Comparison of ENCODE assay signal across 10 mouse cellular contexts in genomic region chr13:62926479-62926878, GRCm38 (mm10). TPM values are rescaled to one million over a fixed set of nuclear protein-coding genes. Genes with fewer than 3 reads are reported as not detected.
DNase-seq lines count a peak whose midpoint lies in the region; ATAC-seq lines count a peak whose summit lies in the region.
"Had no signal": no experiment of that assay in that cellular context is flagged by ENCODE, and none has a peak within 500 bp of the region (broad histone marks: within the 10 kb centered on the region; RNA-seq: fewer than 3 reads in every experiment).

No protein-coding gene starts in this region.

- DNase-seq in midbrain, embryonic 10.5 days (ENCODE audit: low spot score): peak; percentile 34
- no peak for DNase-seq in midbrain, embryonic 11.5 days (ENCODE audit: low spot score, missing footprints)
- DNase-seq in adipocyte (ENCODE audit: low spot score): peak; percentile 73
- peak; percentile 72 for DNase-seq in embryo, embryonic 10.5 days (ENCODE audit: low spot score)
- peak; percentile 35 for DNase-seq in hindlimb bud, embryonic 11.5 days (ENCODE audit: extremely low spot score, low read depth, low spot score)
- peak; percentile 40 for DNase-seq in neural tube, embryonic 10.5 days (ENCODE audit: extremely low spot score, low spot score)
- no peak for DNase-seq in c-Kit-positive CD71-positive TER-119-positive erythroid progenitor cells, embryonic 14.5 days (ENCODE audit: low spot score)

- H3K4me3 ChIP-seq in midbrain, embryonic 10.5 days: no peak overlapping the region
- no peak overlapping the region for H3K4me3 ChIP-seq in midbrain, embryonic 11.5 days (ENCODE audit: low read depth, low read length)
- no peak overlapping the region for H3K4me3 ChIP-seq in limb, embryonic 12.5 days (replicated peaks)
- H3K4me3 ChIP-seq: erythroblast, embryonic 14.5 days; myocyte had no signal

- no peak overlapping the region for H3K4me2 ChIP-seq in midbrain, embryonic 11.5 days
- no peak overlapping the region for H3K4me2 ChIP-seq in limb, embryonic 12.5 days

- H3K4me1 ChIP-seq in midbrain, embryonic 10.5 days: no peaks in the 10 kb centered on the region
- no peaks in the 10 kb centered on the region for H3K4me1 ChIP-seq in midbrain, embryonic 11.5 days (ENCODE audit: control insufficient read depth, insufficient read depth, low read length)
- 0 out of 2 replicates have a peak, but pooled peaks cover 4% of the 10 kb centered on the region for H3K4me1 ChIP-seq in limb, embryonic 12.5 days (replicated peaks)

- H3K36me3 ChIP-seq in midbrain, embryonic 10.5 days: no peaks in the 10 kb centered on the region
- no peaks in the 10 kb centered on the region for H3K36me3 ChIP-seq in midbrain, embryonic 11.5 days (ENCODE audit: control insufficient read depth, insufficient read depth, low read length)
- no peaks in the 10 kb centered on the region for H3K36me3 ChIP-seq in limb, embryonic 12.5 days

- 94% methylated on average over 1 of the region's 1 CpGs for WGBS in midbrain, embryonic 10.5 days
- WGBS in midbrain, embryonic 11.5 days: 75% methylated on average over 1 of the region's 1 CpGs
- 62% methylated on average over 1 of the region's 1 CpGs for WGBS in limb, embryonic 12.5 days

- no peak overlapping the region for H3K9ac ChIP-seq in midbrain, embryonic 11.5 days (ENCODE audit: low read length)
- no peak overlapping the region for H3K9ac ChIP-seq in limb, embryonic 12.5 days (replicated peaks)

- no peak overlapping the region for H3K27ac ChIP-seq in midbrain, embryonic 10.5 days (replicated peaks)
- no peak overlapping the region for H3K27ac ChIP-seq in midbrain, embryonic 11.5 days (ENCODE audit: low read depth, low read length)
- no peak overlapping the region for H3K27ac ChIP-seq in limb, embryonic 12.5 days

- H3K27me3 ChIP-seq in midbrain, embryonic 10.5 days (ENCODE audit: low read depth, poor library complexity, severe bottlenecking): no peaks in the 10 kb centered on the region
- H3K27me3 ChIP-seq in midbrain, embryonic 11.5 days (ENCODE audit: control insufficient read depth, insufficient read depth, low read length): no peaks in the 10 kb centered on the region
- no peaks in the 10 kb centered on the region for H3K27me3 ChIP-seq in limb, embryonic 12.5 days

- no peak for ATAC-seq in midbrain, embryonic 11.5 days (ENCODE audit: low FRiP score)
- 0 out of 2 replicates have a peak, but pooled peaks have one; percentile 66 for ATAC-seq in limb, embryonic 12.5 days (ENCODE audit: insufficient number of reproducible peaks, insufficient read depth, low FRiP score, low TSS enrichment, low read depth)

- H3K9me3 ChIP-seq in midbrain, embryonic 10.5 days (replicated peaks): no peaks in the 10 kb centered on the region
- no peaks in the 10 kb centered on the region for H3K9me3 ChIP-seq in midbrain, embryonic 11.5 days (ENCODE audit: control insufficient read depth, low read length)
- no peaks in the 10 kb centered on the region for H3K9me3 ChIP-seq in limb, embryonic 12.5 days

RNA-seq across cellular contexts. Expression of gene 2010111I01Rik, which starts 38.2 kb away (rescaled TPM):
- polyA plus RNA-seq in midbrain, embryonic 10.5 days (2016; fragmentation: Nextera tagmentation; extraction: Ambion mirVana): 28.5 and 33.9 TPM in 2 replicates
- polyA plus RNA-seq in midbrain, embryonic 11.5 days (2014; fragmentation: Nextera tagmentation; extraction: Ambion mirVana): 31.8 and 34.4 TPM in 2 replicates
- 200 and 207 TPM in 2 replicates for polyA plus RNA-seq in limb, embryonic 12.5 days (2016; fragmentation: Nextera tagmentation; extraction: Ambion mirVana)

RNA-seq across cellular contexts. Expression of gene Fbp1, which starts 38.4 kb away (rescaled TPM):
- polyA plus RNA-seq in midbrain, embryonic 10.5 days (2016; fragmentation: Nextera tagmentation; extraction: Ambion mirVana): 0.10 TPM in 1 of 2 replicates, not detected in the other
- not detected in 2 replicates for polyA plus RNA-seq in midbrain, embryonic 11.5 days (2014; fragmentation: Nextera tagmentation; extraction: Ambion mirVana)
- 0.61 and 0.80 TPM in 2 replicates for polyA plus RNA-seq in limb, embryonic 12.5 days (2016; fragmentation: Nextera tagmentation; extraction: Ambion mirVana)
- polyA plus RNA-seq: erythroblast, embryonic 14.5 days; myocyte had no signal

Comparison
In these comparisons a context has a peak if more than half of its experiments do, and no peak if none do; other contexts are left out.
1. DNase-seq: peak in midbrain, embryonic 10.5 days (single experiment), adipocyte (single experiment), embryo, embryonic 10.5 days (single experiment), hindlimb bud, embryonic 11.5 days (single experiment) and neural tube, embryonic 10.5 days (single experiment); none in midbrain, embryonic 11.5 days (single experiment) and c-Kit-positive CD71-positive TER-119-positive erythroid progenitor cells, embryonic 14.5 days (single experiment).